ENCODE assay signal across 12 mouse cellular contexts in genomic region chr6:137490115-137490514, GRCm38 (mm10).
"Had no signal": no experiment of that assay in that cellular context is flagged by ENCODE, and none has a peak within 500 bp of the region (broad histone marks: within the 10 kb centered on the region; RNA-seq: fewer than 3 reads in every experiment).

No protein-coding gene starts in this region.

- DNase-seq: left cerebral cortex, postnatal 4 days; liver; liver, embryonic 13.5 days; liver, postnatal 0 days; lung, adult 18-20 months; lung, adult 2 months; lung, embryonic 14.5 days; lung, postnatal 10 days; lung, postnatal 14 days; lung, postnatal 36 days; lung, postnatal 4 days; midbrain, embryonic 14.5 days had no signal
